Comparison of ENCODE assay signal across 7 mouse cellular contexts in genomic region chr6:87589718-87590393, GRCm38 (mm10). TPM values are rescaled to one million over a fixed set of nuclear protein-coding genes. Genes with fewer than 3 reads are reported as not detected.
A peak's percentile ranks its signal among the peaks of the same experiment; 100 is the strongest.
DNase-seq lines count a peak whose midpoint lies in the region; ATAC-seq and TF ChIP-seq lines count a peak whose summit lies in the region.

No protein-coding gene starts in this region.

- TF ChIP-seq EP300 in MEL (IDR thresholded peaks at IDR 0.05; ENCODE audit: low read depth in 1 of 2, low read length in 2 of 2) = 0 out of 4 replicates have a peak, but pooled peaks of 1 of the 2 experiments have one; percentile 13

- H3K79me2 ChIP-seq in MEL (ENCODE audit: control insufficient read depth, insufficient read depth, low read length, poor library complexity) = no peaks in the 10 kb centered on the region; the same call in 1 of the 2 replicates

- no peak for TF ChIP-seq RAD21 in MEL (IDR thresholded peaks at IDR 0.05; ENCODE audit: low read depth, low read length)

- 13% methylated on average over 12 of the region's 12 CpGs for WGBS in hindbrain, embryonic 14.5 days
- WGBS in midbrain, embryonic 12.5 days = 9% methylated on average over 12 of the region's 12 CpGs

- no peak overlapping the region for H3K27ac ChIP-seq in MEL (ENCODE audit: control insufficient read depth, low read depth, low read length)
- no peak overlapping the region for H3K27ac ChIP-seq in hindbrain, embryonic 14.5 days
- no peak overlapping the region for H3K27ac ChIP-seq in midbrain, embryonic 12.5 days (replicated peaks)

- H3K4me3 ChIP-seq in MEL (ENCODE audit: control insufficient read depth in 1 of 2, insufficient read depth in 1 of 2, low read depth in 2 of 2, low read length in 2 of 2) = peak overlapping the region; percentile 86 to 97
- H3K4me3 ChIP-seq in hindbrain, embryonic 14.5 days (replicated peaks; ENCODE audit: low read length) = peak overlapping the region; percentile 49
- peak overlapping the region; percentile 50 for H3K4me3 ChIP-seq in midbrain, embryonic 12.5 days

- H3K4me2 ChIP-seq in hindbrain, embryonic 14.5 days (replicated peaks) = peak overlapping the region; percentile 96
- H3K4me2 ChIP-seq in midbrain, embryonic 12.5 days (replicated peaks) = peak overlapping the region; percentile 68

- H3K4me1 ChIP-seq in MEL (ENCODE audit: control insufficient read depth in 1 of 2, insufficient read depth in 2 of 2, low read length in 2 of 2) = peaks cover 0 to 9% of the 10 kb centered on the region in 2 experiments; a peak in 3 of 4 replicates
- peaks cover 11% of the 10 kb centered on the region for H3K4me1 ChIP-seq in hindbrain, embryonic 14.5 days (replicated peaks; ENCODE audit: control insufficient read depth, insufficient read depth, low read length)
- peaks cover 22% of the 10 kb centered on the region for H3K4me1 ChIP-seq in midbrain, embryonic 12.5 days

- no peak for TF ChIP-seq CTCF in MEL (IDR thresholded peaks at IDR 0.05 in 2 of 3, conservative IDR thresholded peaks at IDR 0.05 in 1 of 3; ENCODE audit: control insufficient read depth in 1 of 3, insufficient read depth in 1 of 3, low read depth in 2 of 3, low read length in 3 of 3, poor library complexity in 1 of 3, severe bottlenecking in 1 of 3)

- no peak for ATAC-seq in hindbrain, embryonic 14.5 days (ENCODE audit: low FRiP score)
- peak; percentile 59 for ATAC-seq in midbrain, embryonic 12.5 days (ENCODE audit: low FRiP score, low read depth)

- H3K36me3 ChIP-seq in MEL (ENCODE audit: control insufficient read depth in 1 of 2, insufficient read depth in 2 of 2, low read length in 2 of 2) = no peaks in the 10 kb centered on the region
- H3K36me3 ChIP-seq in hindbrain, embryonic 14.5 days (replicated peaks; ENCODE audit: control insufficient read depth, insufficient read depth) = no peaks in the 10 kb centered on the region
- no peaks in the 10 kb centered on the region for H3K36me3 ChIP-seq in midbrain, embryonic 12.5 days

- peak; percentile 29 for DNase-seq in MEL (ENCODE audit: low read depth, low spot score)
- peak; percentile 34 for DNase-seq in embryo, embryonic 10 days (ENCODE audit: low spot score)
- no peak for DNase-seq in hindbrain, embryonic 14.5 days (ENCODE audit: low spot score)
- DNase-seq in urinary bladder, postnatal 10 days (ENCODE audit: low spot score) = no peak
- DNase-seq in layer of hippocampus, postnatal 10 days (ENCODE audit: low spot score in 2 of 2) = no peak
- DNase-seq in adrenal gland, postnatal 25 days = no peak

- no peak for TF ChIP-seq POLR2A in MEL (IDR thresholded peaks at IDR 0.05; ENCODE audit: control insufficient read depth in 1 of 2, insufficient read depth in 1 of 2, low read depth in 1 of 2, low read length in 2 of 2, poor library complexity in 1 of 2)

- H3K27me3 ChIP-seq in MEL (ENCODE audit: control insufficient read depth in 1 of 2, insufficient read depth in 2 of 2, low read length in 2 of 2) = peaks cover 0 to 3% of the 10 kb centered on the region in 2 experiments; a peak in 1 of 4 replicates
- H3K27me3 ChIP-seq in hindbrain, embryonic 14.5 days (ENCODE audit: control insufficient read depth, insufficient read depth, low read length) = no peaks in the 10 kb centered on the region
- peaks cover 25% of the 10 kb centered on the region for H3K27me3 ChIP-seq in midbrain, embryonic 12.5 days

- H3K9ac ChIP-seq in MEL (ENCODE audit: control insufficient read depth, low read depth, low read length, poor library complexity, severe bottlenecking) = peak overlapping the region; percentile 78
- peak overlapping the region; percentile 56 for H3K9ac ChIP-seq in hindbrain, embryonic 14.5 days
- peak overlapping the region; percentile 58 for H3K9ac ChIP-seq in midbrain, embryonic 12.5 days (replicated peaks)

- no peaks in the 10 kb centered on the region for H3K9me3 ChIP-seq in MEL (replicated peaks; ENCODE audit: insufficient read depth, low read length)
- no peaks in the 10 kb centered on the region for H3K9me3 ChIP-seq in hindbrain, embryonic 14.5 days (ENCODE audit: control insufficient read depth, low read length)
- no peaks in the 10 kb centered on the region for H3K9me3 ChIP-seq in midbrain, embryonic 12.5 days

TF ChIP-seq in MEL, 35 proteins besides CTCF, POLR2A, EP300 and RAD21:
- peak; percentile 38; the same call in 1 of the 2 replicates for TF ChIP-seq SIN3A (IDR thresholded peaks at IDR 0.05; ENCODE audit: low read length)
- TF ChIP-seq ETS1 (IDR thresholded peaks at IDR 0.05; ENCODE audit: low read depth, low read length) = no peak
- no peak for TF ChIP-seq ELF1 (IDR thresholded peaks at IDR 0.05; ENCODE audit: low read depth, low read length)
- TF ChIP-seq RCOR1 (IDR thresholded peaks at IDR 0.05; ENCODE audit: low read depth, low read length) = peak; percentile 45; the same call in 1 of the 2 replicates
- peak; percentile 63 for TF ChIP-seq TAL1 (IDR thresholded peaks at IDR 0.05; ENCODE audit: low read length)

RNA-seq across cellular contexts. Expression of gene Prokr1, which starts 0.7 kb away (rescaled TPM):
- total RNA-seq in MEL (2012; rRNA removed) = 1.3 and 1.4 TPM in 2 replicates
- polyA plus RNA-seq in MEL (2012; ENCODE audit: insufficient read depth in 1 of 2, insufficient read length in 2 of 2, low read depth in 1 of 2, low replicate concordance in 2 of 2, missing spikeins in 1 of 2) = 1 to 10 TPM in 1 of 2 experiments, not detected in 1; 1.4 TPM
- polyA plus RNA-seq in hindbrain, embryonic 14.5 days (2014; fragmentation: Nextera tagmentation; extraction: Ambion mirVana) = 1.7 and 2.7 TPM in 2 replicates
- polyA plus RNA-seq in midbrain, embryonic 12.5 days (2016; fragmentation: Nextera tagmentation; extraction: Ambion mirVana) = 3.0 and 3.4 TPM in 2 replicates
- 1 to 10 TPM in 1 of 2 experiments, under 1 TPM in 1; 0.59 to 1.1 TPM for total RNA-seq in layer of hippocampus, postnatal 10 days (2021)
- 0.58 and 0.90 TPM in 2 replicates for total RNA-seq in adrenal gland, postnatal 25 days (2021)

RNA-seq across cellular contexts. Expression of gene Arhgap25, which starts 56.8 kb away (rescaled TPM):
- 3.4 and 3.5 TPM in 2 replicates for total RNA-seq in MEL (2012; rRNA removed)
- polyA plus RNA-seq in MEL (2012; ENCODE audit: insufficient read depth in 1 of 2, insufficient read length in 2 of 2, low read depth in 1 of 2, low replicate concordance in 2 of 2, missing spikeins in 1 of 2) = 1 to 10 TPM in 1 of 2 experiments, not detected in 1; 5.2 TPM
- polyA plus RNA-seq in hindbrain, embryonic 14.5 days (2014; fragmentation: Nextera tagmentation; extraction: Ambion mirVana) = 2.8 and 3.2 TPM in 2 replicates
- polyA plus RNA-seq in midbrain, embryonic 12.5 days (2016; fragmentation: Nextera tagmentation; extraction: Ambion mirVana) = 2.0 and 2.6 TPM in 2 replicates
- total RNA-seq in layer of hippocampus, postnatal 10 days (2021) = 1 to 10 TPM; 3.5 to 4.5 TPM
- total RNA-seq in adrenal gland, postnatal 25 days (2021) = 2.9 and 3.3 TPM in 2 replicates

Comparison
In these comparisons a context has a peak if more than half of its experiments do, and no peak if none do; other contexts are left out.
1. DNase-seq: peak in MEL (single experiment) and embryo, embryonic 10 days (single experiment); none in hindbrain, embryonic 14.5 days (single experiment), urinary bladder, postnatal 10 days (single experiment), layer of hippocampus, postnatal 10 days (0 of 2) and adrenal gland, postnatal 25 days (single experiment).
2. Peak in every context shown above with its lines, with median percentiles within 50 percentile points of each other: H3K4me3 ChIP-seq and H3K9ac ChIP-seq.